Mouse (Mus musculus) CH12.LX (cell line): Measurements from ENCODE around the gene Mmd.

Experiments used
- CHD1 ChIP-seq: IDR thresholded peaks from 2 replicates; pipeline ENCODE4 v1.6.1; 2012; ENCODE audit warnings: low read depth, low read length, improper control_type of control experiment, inconsistent platforms
- CHD2 ChIP-seq: IDR thresholded peaks from 2 replicates; pipeline ENCODE4 v1.6.1; 2011; ENCODE audit warnings: low read length, improper control_type of control experiment
- CTCF ChIP-seq, 2 experiments: IDR thresholded peaks in 1 of 2; conservative IDR thresholded peaks in 1 of 2; 2 replicates each; pipeline ENCODE4 v1.5.1; 2011 to 2012; ENCODE audit warnings: low read depth in 2 of 2, low read length in 2 of 2, improper control_type of control experiment in 1 of 2, inconsistent platforms in 1 of 2, mild to moderate bottlenecking in 1 of 2, moderate library complexity in 1 of 2
- EP300 ChIP-seq: IDR thresholded peaks from 2 replicates; pipeline ENCODE4 v1.6.1; 2011; ENCODE audit warnings: low read length, improper control_type of control experiment
- GABPA ChIP-seq: IDR thresholded peaks from 2 replicates; pipeline ENCODE4 v1.6.1; 2012; ENCODE audit warnings: low read depth, low read length, improper control_type of control experiment, inconsistent platforms; ENCODE audit not compliant: insufficient replicate concordance
- JUND ChIP-seq: conservative IDR thresholded peaks from 2 replicates; pipeline ENCODE4 v1.6.1; 2011; ENCODE audit warnings: low read depth, low read length, improper control_type of control experiment
- PAX5 ChIP-seq: IDR thresholded peaks from 2 replicates; pipeline ENCODE4 v1.6.1; 2012; ENCODE audit warnings: low read length, inconsistent platforms, mixed read lengths
- POLR2A ChIP-seq: IDR thresholded peaks from 2 replicates; pipeline ENCODE4 v1.6.1; 2011; ENCODE audit warnings: low read depth, mild to moderate bottlenecking, improper control_type of control experiment, low read length
- SIN3A ChIP-seq: IDR thresholded peaks from 2 replicates; pipeline ENCODE4 v1.6.1; 2012; ENCODE audit warnings: low read length, improper control_type of control experiment, inconsistent platforms
- TCF12 ChIP-seq: IDR thresholded peaks from 2 replicates; pipeline ENCODE4 v1.6.1; 2014; ENCODE audit warnings: low read depth, mild to moderate bottlenecking, inconsistent platforms, low read length, improper control_type of control experiment
- UBTF ChIP-seq: IDR thresholded peaks from 2 replicates; pipeline ENCODE4 v1.6.1; 2012; ENCODE audit warnings: low read depth, mild to moderate bottlenecking, inconsistent platforms, low read length, improper control_type of control experiment, moderate library complexity
- USF1 ChIP-seq: IDR thresholded peaks from 2 replicates; pipeline ENCODE4 v1.6.1; 2014; ENCODE audit warnings: low read depth, mild to moderate bottlenecking, inconsistent platforms, low read length, improper control_type of control experiment
- ZMIZ1 ChIP-seq: IDR thresholded peaks from 2 replicates; pipeline ENCODE4 v1.6.1; 2012; ENCODE audit warnings: low read depth, mild to moderate bottlenecking, inconsistent platforms, low read length, improper control_type of control experiment

DNA sequence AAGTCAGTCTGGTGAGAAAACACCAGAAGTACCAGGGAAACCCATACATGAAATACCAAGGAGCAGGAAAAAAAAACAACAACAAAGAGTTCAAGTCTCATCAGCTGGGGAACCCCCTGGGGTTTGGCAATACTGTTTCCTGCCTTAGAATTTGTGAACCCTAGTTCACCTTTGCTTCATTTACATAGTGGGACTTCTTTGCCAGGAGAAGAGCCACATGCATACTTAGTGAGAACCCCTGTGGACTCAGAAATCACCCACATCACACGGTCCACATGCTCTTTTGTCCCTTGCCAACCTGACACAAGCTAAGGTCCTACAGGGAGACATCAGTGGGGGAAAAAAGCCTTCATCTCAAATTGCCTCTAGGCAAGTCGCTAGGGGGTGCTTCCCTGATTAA, 10.6 kb upstream of the Mmd start:
- no peak for TF ChIP-seq PAX5
- no peak for TF ChIP-seq POLR2A
- TF ChIP-seq USF1: no peak
- no peak for TF ChIP-seq TCF12
- TF ChIP-seq ZMIZ1: no peak
- TF ChIP-seq CTCF (conservative IDR thresholded peaks at IDR 0.05 in 1 of 2, IDR thresholded peaks at IDR 0.05 in 1 of 2; ENCODE audit: low read depth in 2 of 2, low read length in 2 of 2): peak in 1 of 2 experiments; percentile 9; a peak in 1 of 4 replicates
- TF ChIP-seq JUND: no peak
- no peak for TF ChIP-seq CHD1
- no peak for TF ChIP-seq SIN3A
- peak; percentile 7; the same call in 1 of the 2 replicates for TF ChIP-seq EP300
- TF ChIP-seq CHD2: no peak
- TF ChIP-seq GABPA: no peak
- TF ChIP-seq UBTF: no peak
